Comparison of ENCODE assay signal across 26 mouse cellular contexts in genomic region chrX:36590266-36590665, GRCm38 (mm10).
"Had no signal": no experiment of that assay in that cellular context is flagged by ENCODE, and none has a peak within 500 bp of the region (broad histone marks: within the 10 kb centered on the region; RNA-seq: fewer than 3 reads in every experiment).

No protein-coding gene starts in this region.

- H3K4me1 ChIP-seq: heart, embryonic 10.5 days; heart, embryonic 12.5 days; hindbrain, embryonic 12.5 days; intestine, embryonic 15.5 days; kidney, embryonic 15.5 days; limb, embryonic 10.5 days; limb, embryonic 12.5 days; liver, embryonic 13.5 days had no signal

- ATAC-seq: hindbrain, embryonic 16.5 days; inflammation-experienced regulatory T-cells, adult 6 months; intestine, embryonic 15.5 days; intestine, postnatal 0 days had no signal

- DNase-seq: gastrocnemius, adult 2 months; gastrocnemius, postnatal 10 days; gastrocnemius, postnatal 25 days; heart, adult 18-20 months; heart, postnatal 10 days; heart, postnatal 4 days; kidney, adult 18-20 months; kidney, adult 8-10 months; kidney, postnatal 25 days; kidney, postnatal 4 days; liver, embryonic 13.5 days had no signal

- H3K27me3 ChIP-seq: heart, embryonic 12.5 days; hindbrain, embryonic 12.5 days; intestine, embryonic 15.5 days; kidney, embryonic 15.5 days; limb, embryonic 12.5 days; liver, embryonic 13.5 days had no signal

- H3K27ac ChIP-seq: gastrocnemius, adult 2 months; heart, embryonic 10.5 days; hindbrain, embryonic 10.5 days; hindbrain, embryonic 12.5 days; hindbrain, embryonic 14.5 days; intestine, embryonic 15.5 days; kidney, embryonic 15.5 days; kidney, postnatal 0 days; layer of hippocampus, adult 2 months; left cerebral cortex, adult 2 months; limb, embryonic 10.5 days; limb, embryonic 12.5 days; liver, embryonic 13.5 days had no signal

- H3K4me2 ChIP-seq: heart, embryonic 12.5 days; hindbrain, embryonic 12.5 days; hindbrain, embryonic 14.5 days; intestine, embryonic 15.5 days; kidney, embryonic 15.5 days; limb, embryonic 12.5 days; liver, embryonic 13.5 days had no signal

- H3K36me3 ChIP-seq: heart, embryonic 10.5 days; heart, embryonic 12.5 days; hindbrain, embryonic 10.5 days; hindbrain, embryonic 12.5 days; intestine, embryonic 15.5 days; kidney, embryonic 15.5 days; limb, embryonic 10.5 days; limb, embryonic 12.5 days; liver, embryonic 13.5 days had no signal

- H3K4me3 ChIP-seq: gastrocnemius, adult 2 months; heart, embryonic 10.5 days; heart, embryonic 12.5 days; hindbrain, embryonic 10.5 days; hindbrain, embryonic 12.5 days; intestine, embryonic 15.5 days; kidney, embryonic 15.5 days; layer of hippocampus, adult 2 months; left cerebral cortex, adult 2 months; limb, embryonic 10.5 days; limb, embryonic 12.5 days; liver, embryonic 13.5 days had no signal

- H3K9me3 ChIP-seq: heart, embryonic 10.5 days; heart, embryonic 12.5 days; hindbrain, embryonic 10.5 days; hindbrain, embryonic 12.5 days; intestine, embryonic 15.5 days; kidney, embryonic 15.5 days; limb, embryonic 10.5 days; limb, embryonic 12.5 days; liver, embryonic 13.5 days had no signal

- H3K9ac ChIP-seq: heart, embryonic 12.5 days; hindbrain, embryonic 12.5 days; hindbrain, embryonic 14.5 days; intestine, embryonic 15.5 days; kidney, embryonic 15.5 days; limb, embryonic 12.5 days; liver, embryonic 13.5 days had no signal
